Mouse (Mus musculus): ENCODE measurements at regions not wholly inside any gene's neighbourhood (a gene's known extent, or its start where the extent isn't known, plus 50 kb on each side); places are given as distances from the start of the nearest gene placed in this dataset. TPM values are rescaled to one million over a fixed set of nuclear protein-coding genes. Genes with fewer than 3 reads are reported as not detected.

DNA sequence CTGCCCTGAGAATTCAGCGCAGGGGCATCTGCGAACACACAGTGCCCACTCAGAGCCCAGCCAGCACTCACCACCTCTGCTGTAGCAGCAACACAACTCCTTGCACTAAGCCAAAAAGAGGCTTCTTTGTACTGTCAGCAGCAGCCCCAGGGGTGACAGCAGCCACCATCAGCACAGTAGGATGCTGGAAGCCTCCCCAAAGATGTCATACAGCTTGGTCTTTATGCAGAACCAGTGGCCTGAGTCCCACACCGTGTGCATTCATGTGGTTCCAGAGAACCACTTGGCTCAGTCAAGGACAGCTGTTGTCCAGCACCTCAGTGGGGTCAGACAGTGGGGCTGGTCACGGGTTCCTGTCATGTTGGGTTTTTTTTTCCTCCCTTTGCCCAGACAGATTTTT lies 98.6 kb upstream of the Mc3r start:
- H3K27ac ChIP-seq (replicated peaks): no peak overlapping the region
- no peak overlapping the region for H3K4me3 ChIP-seq
- no peak overlapping the region for H3K4me2 ChIP-seq (replicated peaks)
- H3K4me1 ChIP-seq: no peaks in the 10 kb centered on the region
- H3K36me3 ChIP-seq: no peaks in the 10 kb centered on the region
- H3K27me3 ChIP-seq: no peaks in the 10 kb centered on the region
- H3K9ac ChIP-seq (replicated peaks): no peak overlapping the region
- ATAC-seq (ENCODE audit: low FRiP score, low read depth): no peak
- 0 out of 2 replicates have a peak, but pooled peaks cover 8% of the 10 kb centered on the region for H3K9me3 ChIP-seq
- 76% methylated on average over 4 of the region's 4 CpGs for WGBS

GRCm38 (mm10) chr2:172150898-172151297 lies 97.4 kb upstream of the Mc3r start:
- Histone ChIP-seq H3K4me1 (no peaks in the 10 kb centered on the region), H3K9me3 (0 out of 2 replicates have a peak, but pooled peaks cover 8% of the 10 kb centered on the region), H3K9ac (replicated peaks) (no peak overlapping the region), H3K27ac (replicated peaks) (no peak overlapping the region), H3K4me3 (no peak overlapping the region), H3K27me3 (no peaks in the 10 kb centered on the region), H3K36me3 (no peaks in the 10 kb centered on the region), H3K4me2 (replicated peaks) (no peak overlapping the region)
- ATAC-seq (ENCODE audit: low FRiP score, low read depth): no peak
- WGBS: 72% methylated on average over 1 of the region's 1 CpGs

DNA sequence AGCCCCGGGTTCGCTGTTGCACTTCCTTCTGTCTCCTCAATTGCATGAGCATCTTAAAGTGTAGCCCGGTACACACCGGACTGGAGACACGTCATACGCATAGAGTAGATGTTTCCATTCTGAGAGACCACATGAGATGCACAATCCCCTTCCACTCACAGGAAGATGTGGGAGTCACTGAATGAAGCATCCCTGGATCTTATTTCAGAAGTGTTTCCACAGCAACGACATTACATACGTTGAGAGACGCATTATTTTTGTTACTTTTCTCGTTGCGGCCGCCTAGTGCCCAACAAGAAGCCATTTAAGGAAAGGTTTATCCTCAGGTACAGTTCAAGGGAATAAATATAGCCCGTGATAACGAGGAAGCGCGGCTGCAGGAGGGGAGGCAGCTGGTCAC lies 88.4 kb upstream of the Mc3r start:
- H3K27ac ChIP-seq (replicated peaks): no peak overlapping the region
- WGBS: 91% methylated on average over 16 of the region's 16 CpGs

DNA sequence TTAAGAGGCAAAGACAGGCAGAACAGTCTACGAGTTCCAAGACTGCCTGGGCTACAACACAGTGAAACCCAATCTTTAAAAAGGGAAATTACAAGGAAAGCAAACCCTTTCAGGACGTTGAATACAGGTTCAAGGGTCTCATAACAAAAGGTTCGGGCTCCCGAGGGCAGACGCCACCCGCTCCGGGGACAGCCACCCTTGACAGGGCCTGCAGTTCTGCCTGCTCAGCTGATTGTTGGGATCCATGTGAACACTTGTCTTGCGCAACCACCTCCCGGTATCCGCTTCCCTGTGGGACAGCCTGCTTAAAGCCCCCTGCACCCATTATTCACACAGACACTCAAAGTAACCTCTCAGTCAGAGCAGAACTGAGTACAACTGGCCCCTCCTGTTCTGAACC lies 70.9 kb upstream of the Mc3r start:
- H3K4me2 ChIP-seq (replicated peaks): no peak overlapping the region
- no peak overlapping the region for H3K27ac ChIP-seq (replicated peaks)
- no peaks in the 10 kb centered on the region for H3K27me3 ChIP-seq
- no peak overlapping the region for H3K4me3 ChIP-seq
- no peak for ATAC-seq (ENCODE audit: low FRiP score, low read depth)
- no peaks in the 10 kb centered on the region for H3K9me3 ChIP-seq
- 90% methylated on average over 10 of the region's 10 CpGs for WGBS
- no peaks in the 10 kb centered on the region for H3K36me3 ChIP-seq
- 0 out of 2 replicates have a peak, but pooled peaks cover 3% of the 10 kb centered on the region for H3K4me1 ChIP-seq
- H3K9ac ChIP-seq (replicated peaks): no peak overlapping the region

More for the DNA sequence above, 88.4 kb upstream of the Mc3r start:
- H3K9me3 ChIP-seq: no peaks in the 10 kb centered on the region
- no peak overlapping the region for H3K4me3 ChIP-seq
- no peaks in the 10 kb centered on the region for H3K27me3 ChIP-seq
- no peak for ATAC-seq (ENCODE audit: low FRiP score, low read depth)
- no peaks in the 10 kb centered on the region for H3K36me3 ChIP-seq
- no peak overlapping the region for H3K9ac ChIP-seq (replicated peaks)
- H3K4me2 ChIP-seq (replicated peaks): no peak overlapping the region
- H3K4me1 ChIP-seq: no peaks in the 10 kb centered on the region

- H3K4me2 ChIP-seq (replicated peaks): no peak overlapping the region
- no peak overlapping the region for H3K9ac ChIP-seq (replicated peaks)
- no peaks in the 10 kb centered on the region for H3K27me3 ChIP-seq
- 29% methylated on average over 4 of the region's 4 CpGs for WGBS
- ATAC-seq (ENCODE audit: low FRiP score, low read depth): no peak
- no peaks in the 10 kb centered on the region for H3K36me3 ChIP-seq
- no peak overlapping the region for H3K4me3 ChIP-seq
- H3K27ac ChIP-seq (replicated peaks): no peak overlapping the region
- H3K9me3 ChIP-seq: no peaks in the 10 kb centered on the region
- H3K4me1 ChIP-seq: 0 out of 2 replicates have a peak, but pooled peaks cover 3% of the 10 kb centered on the region
These were observed 69.0 kb upstream of the Mc3r start for GRCm38 (mm10) chr2:172179301-172179700.

DNA sequence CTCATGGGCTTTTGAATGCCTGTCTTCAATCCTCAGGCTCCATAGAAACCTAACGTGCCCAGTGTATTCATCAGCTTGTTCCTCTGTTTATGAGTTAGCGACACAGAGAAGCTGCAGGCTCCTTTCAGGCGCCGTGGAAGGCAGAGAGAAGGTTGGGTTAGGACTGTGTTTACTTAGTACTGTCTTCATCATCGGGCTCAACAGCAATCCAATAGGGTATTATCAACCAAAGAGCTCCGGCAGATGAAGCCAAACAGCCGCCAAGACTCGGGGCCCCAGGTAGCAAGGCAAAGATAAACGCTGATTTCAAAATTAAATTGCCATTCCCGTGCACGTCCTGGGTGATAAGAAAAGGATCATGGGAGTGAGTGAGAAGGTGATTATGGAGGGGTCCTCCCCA lies 50.5 kb upstream of the Mc3r start:
- no peak for ATAC-seq (ENCODE audit: low FRiP score, low read depth)
- no peak overlapping the region for H3K4me3 ChIP-seq
- no peaks in the 10 kb centered on the region for H3K9me3 ChIP-seq
- H3K4me2 ChIP-seq (replicated peaks): no peak overlapping the region
- no peaks in the 10 kb centered on the region for H3K27me3 ChIP-seq
- H3K36me3 ChIP-seq: no peaks in the 10 kb centered on the region
- H3K27ac ChIP-seq (replicated peaks): no peak overlapping the region
- 88% methylated on average over 11 of the region's 11 CpGs for WGBS
- no peaks in the 10 kb centered on the region for H3K4me1 ChIP-seq
- no peak overlapping the region for H3K9ac ChIP-seq (replicated peaks)

Small RNAs in the stretch of these regions (microRNA-seq; reads per million reads assigned to microRNA genes)
- gene Gm44301: not detected
